Mouse (Mus musculus): ENCODE data around the gene Ormdl2. TPM values are rescaled to one million over a fixed set of nuclear protein-coding genes. Genes with fewer than 3 reads are reported as not detected.
"Not testable (repeated sequence)": the region's sequence is repeated elsewhere in the genome, so short reads cannot be mapped to it uniquely, and the experiment has no call there.

The Ormdl2 gene
- polyA plus RNA-seq, 1 experiment from 2014 or later = 101 TPM

GRCm38 (mm10) chr10:128823821-128824220 lies 2.4 kb upstream of the Ormdl2 start:
- H3K27me3 ChIP-seq (replicated peaks) = no peaks in the 10 kb centered on the region
- ATAC-seq = no peak
- H3K4me1 ChIP-seq (replicated peaks) = peaks cover 6% of the 10 kb centered on the region; the same call in 1 of the 2 replicates
- no peaks in the 10 kb centered on the region for H3K9me3 ChIP-seq
- no peak overlapping the region for H3K27ac ChIP-seq
- H3K4me2 ChIP-seq (replicated peaks) = no peak overlapping the region
- WGBS = 96% methylated on average over 9 of the region's 9 CpGs
- H3K9ac ChIP-seq = no peak overlapping the region
- H3K36me3 ChIP-seq = peaks cover 5% of the 10 kb centered on the region; the same call in 1 of the 2 replicates
- no peak overlapping the region for H3K4me3 ChIP-seq (replicated peaks)

GRCm38 (mm10) chr10:128823087-128823486 lies 1.6 kb upstream of the Ormdl2 start:
- H3K36me3 ChIP-seq; H3K4me1 ChIP-seq (replicated peaks); ATAC-seq; H3K9me3 ChIP-seq; H3K27ac ChIP-seq; H3K9ac ChIP-seq; H3K27me3 ChIP-seq (replicated peaks): not testable (repeated sequence)
- Histone ChIP-seq H3K4me3 (replicated peaks) (peak overlapping the region; percentile 80), H3K4me2 (replicated peaks) (peak overlapping the region; percentile 79)
- 74% methylated on average over 4 of the region's 4 CpGs for WGBS

- peak; percentile 6; the same call in 1 of the 2 replicates for ATAC-seq
- Histone ChIP-seq H3K36me3 (peaks cover 14% of the 10 kb centered on the region), H3K9me3 (no peaks in the 10 kb centered on the region), H3K9ac (peak overlapping the region; percentile 72), H3K4me2 (replicated peaks) (peak overlapping the region; percentile 79), H3K4me3 (replicated peaks) (peak overlapping the region; percentile 80), H3K4me1 (replicated peaks) (peaks cover 6% of the 10 kb centered on the region; the same call in 1 of the 2 replicates), H3K27ac (peak overlapping the region; percentile 64; the same call in 1 of the 2 replicates), H3K27me3 (replicated peaks) (no peaks in the 10 kb centered on the region)
- WGBS = 2% methylated on average over 13 of the region's 13 CpGs
These were observed 690 bp upstream of the Ormdl2 start for GRCm38 (mm10) chr10:128822135-128822534.

GRCm38 (mm10) chr10:128820217-128820616 lies 1.2 kb downstream of the Ormdl2 start:
- Histone ChIP-seq H3K27me3 (replicated peaks) (no peaks in the 10 kb centered on the region), H3K36me3 (peaks cover 23% of the 10 kb centered on the region), H3K9ac (no peak overlapping the region), H3K4me3 (replicated peaks) (no peak overlapping the region), H3K9me3 (no peaks in the 10 kb centered on the region), H3K27ac (no peak overlapping the region), H3K4me2 (replicated peaks) (no peak overlapping the region), H3K4me1 (replicated peaks) (peaks cover 6% of the 10 kb centered on the region; the same call in 1 of the 2 replicates)
- no peak for ATAC-seq
- WGBS = 87% methylated on average over 4 of the region's 4 CpGs

GRCm38 (mm10) chr10:128817033-128817432 lies 4.4 kb downstream of the Ormdl2 start, which contains the start of gene Sarnp:
Sarnp (plus strand) TSS chr10:128817333.
- H3K9me3 ChIP-seq = no peaks in the 10 kb centered on the region
- H3K9ac ChIP-seq = no peak within 1 kb of the TSS
- 90% methylated on average over 13 of the region's 13 CpGs for WGBS
- H3K36me3 ChIP-seq = peaks cover 28% of the 10 kb centered on the region
- no peak for ATAC-seq
- H3K4me1 ChIP-seq (replicated peaks) = no peaks in the 10 kb centered on the region; the same call in 1 of the 2 replicates
- no peak within 1 kb of the TSS for H3K27ac ChIP-seq
- H3K4me3 ChIP-seq (replicated peaks) = no peak within 1 kb of the TSS
- no peaks in the 10 kb centered on the region for H3K27me3 ChIP-seq (replicated peaks)
- no peak within 1 kb of the TSS for H3K4me2 ChIP-seq (replicated peaks)

GRCm38 (mm10) chr10:128807018-128807417 lies 14.4 kb downstream of the Ormdl2 start:
- 90% methylated on average over 8 of the region's 8 CpGs for WGBS
- H3K9me3 ChIP-seq = no peaks in the 10 kb centered on the region
- ATAC-seq = no peak
- peak overlapping the region; percentile 89 for H3K9ac ChIP-seq
- no peaks in the 10 kb centered on the region; the same call in 1 of the 2 replicates for H3K36me3 ChIP-seq
- H3K4me1 ChIP-seq (replicated peaks) = peaks cover 38% of the 10 kb centered on the region
- no peaks in the 10 kb centered on the region for H3K27me3 ChIP-seq (replicated peaks)
- peak overlapping the region; percentile 81 for H3K4me2 ChIP-seq (replicated peaks)
- peak overlapping the region; percentile 83 for H3K4me3 ChIP-seq (replicated peaks)
- no peak overlapping the region for H3K27ac ChIP-seq

GRCm38 (mm10) chr10:128806086-128806485 lies 15.4 kb downstream of the Ormdl2 start:
- Histone ChIP-seq H3K9ac (peak overlapping the region; percentile 89), H3K27ac (0 out of 2 replicates have a peak overlapping the region, but pooled peaks have one; percentile 22), H3K9me3 (no peaks in the 10 kb centered on the region), H3K27me3 (replicated peaks) (no peaks in the 10 kb centered on the region), H3K4me2 (replicated peaks) (peak overlapping the region; percentile 81), H3K4me1 (replicated peaks) (peaks cover 38% of the 10 kb centered on the region), H3K36me3 (no peaks in the 10 kb centered on the region; the same call in 1 of the 2 replicates), H3K4me3 (replicated peaks) (peak overlapping the region; percentile 83)
- 43% methylated on average over 6 of the region's 6 CpGs for WGBS
- no peak for ATAC-seq

- peak; percentile 96 for ATAC-seq
- Histone ChIP-seq H3K27ac (peak overlapping the region; percentile 99), H3K4me1 (replicated peaks) (peaks cover 38% of the 10 kb centered on the region)
These were observed 16.1 kb downstream of the Ormdl2 start for GRCm38 (mm10) chr10:128805092-128806000.

GRCm38 (mm10) chr10:128804271-128805091 lies 17.0 kb downstream of the Ormdl2 start, which contains the start of gene Tmem198b:
Tmem198b (minus strand) TSS chr10:128804370.
- peak within 1 kb of the TSS; percentile 81 for H3K4me2 ChIP-seq (replicated peaks)
- WGBS = under 1% methylated on average over 28 of the region's 28 CpGs
- peaks cover 4% of the 10 kb centered on the region for H3K36me3 ChIP-seq
- H3K4me3 ChIP-seq (replicated peaks) = peak within 1 kb of the TSS; percentile 83
- peaks cover 38% of the 10 kb centered on the region for H3K4me1 ChIP-seq (replicated peaks)
- H3K9ac ChIP-seq = peak within 1 kb of the TSS; percentile 89
- H3K9me3 ChIP-seq = no peaks in the 10 kb centered on the region
- H3K27ac ChIP-seq = peak within 1 kb of the TSS; percentile 99
- H3K27me3 ChIP-seq (replicated peaks) = no peaks in the 10 kb centered on the region
- peak; percentile 70 for ATAC-seq

More at GRCm38 (mm10) chr10:128805092-128806000, 16.1 kb downstream of the Ormdl2 start:
- under 1% methylated on average over 69 of the region's 70 CpGs for WGBS
- H3K9me3 ChIP-seq = no peaks in the 10 kb centered on the region
- H3K9ac ChIP-seq = peak overlapping the region; percentile 89
- peak overlapping the region; percentile 83 for H3K4me3 ChIP-seq (replicated peaks)
- peaks cover 4% of the 10 kb centered on the region for H3K36me3 ChIP-seq
- no peaks in the 10 kb centered on the region for H3K27me3 ChIP-seq (replicated peaks)
- peak overlapping the region; percentile 81 for H3K4me2 ChIP-seq (replicated peaks)

GRCm38 (mm10) chr10:128803771-128804270 lies 17.6 kb downstream of the Ormdl2 start, which contains the start of gene Dnajc14:
Dnajc14 (plus strand) TSS chr10:128804062.
- H3K27ac ChIP-seq = peak within 1 kb of the TSS; percentile 99
- peak within 1 kb of the TSS; percentile 89 for H3K9ac ChIP-seq
- peaks cover 4% of the 10 kb centered on the region for H3K36me3 ChIP-seq
- H3K27me3 ChIP-seq (replicated peaks) = no peaks in the 10 kb centered on the region
- WGBS = 2% methylated on average over 14 of the region's 14 CpGs
- H3K4me3 ChIP-seq (replicated peaks) = peak within 1 kb of the TSS; percentile 83
- ATAC-seq = peak; percentile 5
- H3K4me2 ChIP-seq (replicated peaks) = peak within 1 kb of the TSS; percentile 81
- H3K9me3 ChIP-seq = no peaks in the 10 kb centered on the region
- H3K4me1 ChIP-seq (replicated peaks) = peaks cover 36% of the 10 kb centered on the region

GRCm38 (mm10) chr10:128803361-128803760 lies 18.1 kb downstream of the Ormdl2 start:
- Histone ChIP-seq H3K9me3 (no peaks in the 10 kb centered on the region), H3K27ac (peak overlapping the region; percentile 99), H3K27me3 (replicated peaks) (no peaks in the 10 kb centered on the region), H3K4me1 (replicated peaks) (peaks cover 32% of the 10 kb centered on the region), H3K4me2 (replicated peaks) (peak overlapping the region; percentile 81), H3K9ac (peak overlapping the region; percentile 89), H3K4me3 (replicated peaks) (peak overlapping the region; percentile 83), H3K36me3 (peaks cover 4% of the 10 kb centered on the region)
- 18% methylated on average over 6 of the region's 6 CpGs for WGBS
- no peak for ATAC-seq
